Mouse (Mus musculus): Measurements from ENCODE around the gene Traf3ip2. TPM values are rescaled to one million over a fixed set of nuclear protein-coding genes. Genes with fewer than 3 reads are reported as not detected.

Gene Traf3ip2
- polyA plus RNA-seq, 1 experiment from 2014 or later = 1.2 TPM

- H3K9me3 ChIP-seq (replicated peaks; ENCODE audit: control insufficient read depth, low read length) = no peaks in the 10 kb centered on the region
- H3K4me1 ChIP-seq (ENCODE audit: control insufficient read depth, low read depth, low read length) = peaks cover 4% of the 10 kb centered on the region; the same call in 1 of the 2 replicates
- no peaks in the 10 kb centered on the region for H3K36me3 ChIP-seq (ENCODE audit: control insufficient read depth, insufficient read depth)
- no peaks in the 10 kb centered on the region for H3K27me3 ChIP-seq (ENCODE audit: control insufficient read depth, insufficient read depth, low read depth, low read length)
- no peak for ATAC-seq (ENCODE audit: low read depth)
- H3K27ac ChIP-seq (ENCODE audit: low read length) = no peak overlapping the region
- no peak overlapping the region for H3K4me2 ChIP-seq (ENCODE audit: low read depth, low read length)
- no peak overlapping the region for H3K4me3 ChIP-seq (ENCODE audit: low read depth, low read length)
- 65% methylated on average over 8 of the region's 8 CpGs for WGBS (ENCODE audit: insufficient replicate concordance)
- H3K9ac ChIP-seq (ENCODE audit: low read depth, low read length) = no peak overlapping the region
These were observed 41.3 kb downstream of the Traf3ip2 start for GRCm38 (mm10) chr10:39654001-39654416.

- Histone ChIP-seq H3K9me3 (replicated peaks; ENCODE audit: control insufficient read depth, low read length) (no peaks in the 10 kb centered on the region), H3K4me3 (ENCODE audit: low read depth, low read length) (no peak overlapping the region), H3K27me3 (ENCODE audit: control insufficient read depth, insufficient read depth, low read depth, low read length) (no peaks in the 10 kb centered on the region), H3K27ac (ENCODE audit: low read length) (no peak overlapping the region), H3K4me2 (ENCODE audit: low read depth, low read length) (no peak overlapping the region), H3K4me1 (ENCODE audit: control insufficient read depth, low read depth, low read length) (no peaks in the 10 kb centered on the region), H3K9ac (ENCODE audit: low read depth, low read length) (no peak overlapping the region), H3K36me3 (ENCODE audit: control insufficient read depth, insufficient read depth) (no peaks in the 10 kb centered on the region)
- WGBS (ENCODE audit: insufficient replicate concordance) = 51% methylated on average over 5 of the region's 5 CpGs
- no peak for ATAC-seq (ENCODE audit: low read depth)
These were observed 46.2 kb downstream of the Traf3ip2 start for GRCm38 (mm10) chr10:39658901-39659410.

GRCm38 (mm10) chr10:39659411-39660268, 46.9 kb downstream of the Traf3ip2 start:
- no peak for ATAC-seq (ENCODE audit: low read depth)
- Histone ChIP-seq H3K9me3 (replicated peaks; ENCODE audit: control insufficient read depth, low read length) (no peaks in the 10 kb centered on the region), H3K27me3 (ENCODE audit: control insufficient read depth, insufficient read depth, low read depth, low read length) (no peaks in the 10 kb centered on the region), H3K4me1 (ENCODE audit: control insufficient read depth, low read depth, low read length) (no peaks in the 10 kb centered on the region), H3K36me3 (ENCODE audit: control insufficient read depth, insufficient read depth) (no peaks in the 10 kb centered on the region), H3K27ac (ENCODE audit: low read length) (no peak overlapping the region), H3K4me3 (ENCODE audit: low read depth, low read length) (no peak overlapping the region), H3K4me2 (ENCODE audit: low read depth, low read length) (no peak overlapping the region), H3K9ac (ENCODE audit: low read depth, low read length) (no peak overlapping the region)
- 43% methylated on average over 11 of the region's 11 CpGs for WGBS (ENCODE audit: insufficient replicate concordance)

GRCm38 (mm10) chr10:39660269-39660655, 47.5 kb downstream of the Traf3ip2 start:
- Histone ChIP-seq H3K27ac (ENCODE audit: low read length) (no peak overlapping the region), H3K9me3 (replicated peaks; ENCODE audit: control insufficient read depth, low read length) (no peaks in the 10 kb centered on the region), H3K36me3 (ENCODE audit: control insufficient read depth, insufficient read depth) (no peaks in the 10 kb centered on the region), H3K4me3 (ENCODE audit: low read depth, low read length) (no peak overlapping the region), H3K9ac (ENCODE audit: low read depth, low read length) (no peak overlapping the region), H3K4me2 (ENCODE audit: low read depth, low read length) (no peak overlapping the region), H3K4me1 (ENCODE audit: control insufficient read depth, low read depth, low read length) (no peaks in the 10 kb centered on the region), H3K27me3 (ENCODE audit: control insufficient read depth, insufficient read depth, low read depth, low read length) (no peaks in the 10 kb centered on the region)
- ATAC-seq (ENCODE audit: low read depth) = no peak
- WGBS (ENCODE audit: insufficient replicate concordance) = 64% methylated on average over 3 of the region's 3 CpGs

- no peak for ATAC-seq (ENCODE audit: low read depth)
- no peak overlapping the region for H3K9ac ChIP-seq (ENCODE audit: low read depth, low read length)
- H3K4me2 ChIP-seq (ENCODE audit: low read depth, low read length) = no peak overlapping the region
- H3K27me3 ChIP-seq (ENCODE audit: control insufficient read depth, insufficient read depth, low read depth, low read length) = no peaks in the 10 kb centered on the region
- no peak overlapping the region for H3K27ac ChIP-seq (ENCODE audit: low read length)
- no peaks in the 10 kb centered on the region for H3K4me1 ChIP-seq (ENCODE audit: control insufficient read depth, low read depth, low read length)
- no peaks in the 10 kb centered on the region for H3K36me3 ChIP-seq (ENCODE audit: control insufficient read depth, insufficient read depth)
- H3K4me3 ChIP-seq (ENCODE audit: low read depth, low read length) = no peak overlapping the region
- 58% methylated on average over 5 of the region's 5 CpGs for WGBS (ENCODE audit: insufficient replicate concordance)
- H3K9me3 ChIP-seq (replicated peaks; ENCODE audit: control insufficient read depth, low read length) = no peaks in the 10 kb centered on the region
These were observed 48.0 kb downstream of the Traf3ip2 start for GRCm38 (mm10) chr10:39660698-39661097.

- WGBS (ENCODE audit: insufficient replicate concordance) = 57% methylated on average over 4 of the region's 4 CpGs
- H3K9me3 ChIP-seq (replicated peaks; ENCODE audit: control insufficient read depth, low read length) = no peaks in the 10 kb centered on the region
- H3K36me3 ChIP-seq (ENCODE audit: control insufficient read depth, insufficient read depth) = no peaks in the 10 kb centered on the region
- no peaks in the 10 kb centered on the region for H3K4me1 ChIP-seq (ENCODE audit: control insufficient read depth, low read depth, low read length)
- H3K4me2 ChIP-seq (ENCODE audit: low read depth, low read length) = no peak overlapping the region
- no peak overlapping the region for H3K27ac ChIP-seq (ENCODE audit: low read length)
- H3K27me3 ChIP-seq (ENCODE audit: control insufficient read depth, insufficient read depth, low read depth, low read length) = no peaks in the 10 kb centered on the region
- ATAC-seq (ENCODE audit: low read depth) = no peak
- no peak overlapping the region for H3K9ac ChIP-seq (ENCODE audit: low read depth, low read length)
- no peak overlapping the region for H3K4me3 ChIP-seq (ENCODE audit: low read depth, low read length)
These were observed 52.4 kb downstream of the Traf3ip2 start for GRCm38 (mm10) chr10:39665071-39665502.

GRCm38 (mm10) chr10:39666027-39666426, 53.3 kb downstream of the Traf3ip2 start:
- Histone ChIP-seq H3K27ac (ENCODE audit: low read length) (no peak overlapping the region), H3K36me3 (ENCODE audit: control insufficient read depth, insufficient read depth) (no peaks in the 10 kb centered on the region)
- WGBS (ENCODE audit: insufficient replicate concordance) = 53% methylated on average over 3 of the region's 3 CpGs

GRCm38 (mm10) chr10:39671451-39671850, 58.7 kb downstream of the Traf3ip2 start:
- H3K36me3 ChIP-seq (ENCODE audit: control insufficient read depth, insufficient read depth) = no peaks in the 10 kb centered on the region
- no peak overlapping the region for H3K4me2 ChIP-seq (ENCODE audit: low read depth, low read length)
- H3K27ac ChIP-seq (ENCODE audit: low read length) = no peak overlapping the region
- H3K4me1 ChIP-seq (ENCODE audit: control insufficient read depth, low read depth, low read length) = no peaks in the 10 kb centered on the region
- no peak for ATAC-seq (ENCODE audit: low read depth)
- H3K4me3 ChIP-seq (ENCODE audit: low read depth, low read length) = no peak overlapping the region
- no peak overlapping the region for H3K9ac ChIP-seq (ENCODE audit: low read depth, low read length)
- H3K27me3 ChIP-seq (ENCODE audit: control insufficient read depth, insufficient read depth, low read depth, low read length) = no peaks in the 10 kb centered on the region
- 60% methylated on average over 1 of the region's 1 CpGs for WGBS (ENCODE audit: insufficient replicate concordance)
- H3K9me3 ChIP-seq (replicated peaks; ENCODE audit: control insufficient read depth, low read length) = no peaks in the 10 kb centered on the region

More at GRCm38 (mm10) chr10:39666027-39666426, 53.3 kb downstream of the Traf3ip2 start:
- no peaks in the 10 kb centered on the region for H3K9me3 ChIP-seq (replicated peaks; ENCODE audit: control insufficient read depth, low read length)
- no peak for ATAC-seq (ENCODE audit: low read depth)
- H3K4me1 ChIP-seq (ENCODE audit: control insufficient read depth, low read depth, low read length) = no peaks in the 10 kb centered on the region
- no peaks in the 10 kb centered on the region for H3K27me3 ChIP-seq (ENCODE audit: control insufficient read depth, insufficient read depth, low read depth, low read length)
- no peak overlapping the region for H3K4me2 ChIP-seq (ENCODE audit: low read depth, low read length)
- H3K9ac ChIP-seq (ENCODE audit: low read depth, low read length) = no peak overlapping the region
- no peak overlapping the region for H3K4me3 ChIP-seq (ENCODE audit: low read depth, low read length)

- Histone ChIP-seq H3K4me1 (ENCODE audit: control insufficient read depth, low read depth, low read length) (no peaks in the 10 kb centered on the region), H3K27me3 (ENCODE audit: control insufficient read depth, insufficient read depth, low read depth, low read length) (no peaks in the 10 kb centered on the region), H3K27ac (ENCODE audit: low read length) (no peak overlapping the region), H3K9me3 (replicated peaks; ENCODE audit: control insufficient read depth, low read length) (no peaks in the 10 kb centered on the region), H3K9ac (ENCODE audit: low read depth, low read length) (no peak overlapping the region), H3K4me3 (ENCODE audit: low read depth, low read length) (no peak overlapping the region), H3K4me2 (ENCODE audit: low read depth, low read length) (no peak overlapping the region), H3K36me3 (ENCODE audit: control insufficient read depth, insufficient read depth) (no peaks in the 10 kb centered on the region)
- 52% methylated on average over 4 of the region's 4 CpGs for WGBS (ENCODE audit: insufficient replicate concordance)
- ATAC-seq (ENCODE audit: low read depth) = no peak
These were observed 59.9 kb downstream of the Traf3ip2 start for GRCm38 (mm10) chr10:39672547-39673051.

All from liver, embryonic 16.5 days (tissue).